Mouse (Mus musculus) MN1 (cell line): ENCODE data around the gene Prkcd.
A peak's percentile ranks its signal among the peaks of the same experiment; 100 is the strongest.
"Not testable (repeated sequence)": the region's sequence is repeated elsewhere in the genome, so short reads cannot be mapped to it uniquely, and the experiment has no call there.

Source experiments
- DNase-seq: peaks from one replicate; pipeline ENCODE4 v3.0.0-alpha.2; 2016; ENCODE audit warnings: low spot score

Prkcd gene

GRCm38 (mm10) chr14:30607696-30608095 lies 18.3 kb downstream of the Prkcd start:
- no peak for DNase-seq

- no peak for DNase-seq
Observed at GRCm38 (mm10) chr14:30606817-30607216, 19.2 kb downstream of the Prkcd start.

DNA sequence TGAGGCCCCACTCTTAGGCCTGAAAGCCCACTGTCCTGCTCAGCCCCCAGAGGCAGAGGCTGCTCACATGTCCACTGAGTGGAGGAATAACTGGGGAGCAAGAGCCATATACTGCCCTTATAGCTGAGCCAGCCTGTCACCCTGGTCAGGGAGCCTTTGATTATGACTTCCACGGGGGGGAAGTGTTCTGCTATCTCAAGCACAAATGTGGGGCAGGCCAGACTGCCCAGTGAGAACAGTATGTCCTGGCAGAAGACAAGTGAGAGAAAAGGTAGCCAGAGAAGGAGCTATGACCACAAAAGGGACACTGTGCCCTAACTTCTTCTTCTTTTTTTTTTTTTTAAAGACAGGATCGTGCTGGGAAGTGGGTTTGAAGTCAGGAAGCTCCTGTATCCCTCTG lies 28.9 kb downstream of the Prkcd start:
- DNase-seq = no peak

DNA sequence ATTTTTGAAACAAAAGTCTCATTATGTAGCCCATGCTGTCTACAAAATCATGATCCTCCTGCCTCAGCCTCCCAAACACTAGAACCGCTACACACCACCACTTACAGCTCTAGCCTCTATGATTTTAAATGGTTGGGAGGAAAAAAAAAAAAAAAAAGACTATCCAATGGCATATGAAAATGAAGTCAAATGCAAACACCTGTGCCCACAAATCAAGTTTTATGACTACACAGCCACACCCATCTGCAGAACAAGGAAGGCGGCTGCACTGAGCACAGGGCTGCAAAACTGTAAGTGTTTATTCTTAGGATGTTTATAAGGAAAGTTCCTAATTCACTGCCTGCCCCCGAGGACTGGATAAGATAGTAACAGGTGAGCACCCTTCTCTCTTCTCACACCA lies 29.6 kb downstream of the Prkcd start:
- DNase-seq = no peak

DNA sequence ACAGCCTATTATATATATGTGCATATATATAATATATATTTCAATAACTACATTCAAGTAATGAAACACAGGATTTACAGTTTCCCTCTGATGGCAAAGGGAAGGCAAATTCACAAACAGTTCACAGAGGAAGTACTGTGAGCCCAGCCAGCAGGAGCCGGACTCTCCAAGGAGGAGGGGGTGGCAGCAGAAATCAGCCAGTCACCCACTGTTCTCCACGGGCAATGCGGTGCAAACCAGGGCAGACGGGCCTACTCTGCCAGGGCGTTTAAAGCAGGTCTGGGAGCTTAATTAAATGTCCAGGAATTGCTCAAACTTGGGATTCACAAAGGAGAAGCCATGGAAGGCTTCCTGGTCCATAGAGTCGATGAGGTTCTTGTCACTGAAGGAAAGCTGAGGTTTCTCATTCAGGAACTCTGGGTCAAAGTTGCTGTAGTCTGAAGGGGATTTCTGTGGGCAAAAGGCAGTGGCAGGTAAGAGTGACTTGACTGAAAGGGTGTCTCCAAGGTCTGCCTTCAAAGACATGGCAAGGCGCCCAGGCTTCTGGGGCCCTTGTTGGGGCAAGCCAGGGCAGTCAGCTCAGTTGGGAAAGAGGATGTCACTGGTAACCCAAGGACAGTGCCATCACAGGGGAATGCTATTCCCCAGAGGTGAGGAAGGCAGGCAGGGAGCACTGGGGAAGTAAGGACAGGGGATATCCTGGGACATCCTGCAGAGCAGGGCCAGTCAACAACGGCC lies 30.3 kb downstream of the Prkcd start:
- DNase-seq = no peak

DNA sequence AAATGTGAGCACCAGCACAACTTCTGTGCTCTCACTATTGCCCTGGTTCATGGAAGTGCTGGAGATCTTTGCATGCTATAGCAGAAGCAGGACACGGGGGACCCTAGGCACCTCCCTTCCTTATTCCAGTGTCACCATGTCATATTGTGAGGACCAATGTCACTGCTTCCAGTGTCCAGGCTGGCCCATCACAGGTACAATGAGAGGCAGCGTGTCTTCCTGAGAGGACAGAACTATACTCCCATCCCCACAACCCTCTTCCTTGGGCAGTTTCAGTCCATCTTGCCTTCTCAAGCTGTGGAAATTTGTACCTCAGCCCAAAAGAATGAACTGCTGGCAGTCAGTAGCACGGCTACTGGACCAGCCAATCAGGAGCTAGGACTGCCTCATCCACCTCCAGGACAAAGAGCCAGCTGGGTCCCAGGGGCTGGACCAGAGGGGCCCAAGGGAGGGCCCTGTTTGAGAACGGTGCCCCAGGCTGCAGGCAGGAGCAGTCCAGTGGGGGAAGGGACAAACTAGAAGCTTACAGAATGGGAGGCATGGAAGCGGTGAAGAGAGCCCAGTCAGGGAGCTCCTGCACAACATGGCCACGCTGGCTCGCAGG lies 31.8 kb downstream of the Prkcd start:
- DNase-seq = no peak

DNA sequence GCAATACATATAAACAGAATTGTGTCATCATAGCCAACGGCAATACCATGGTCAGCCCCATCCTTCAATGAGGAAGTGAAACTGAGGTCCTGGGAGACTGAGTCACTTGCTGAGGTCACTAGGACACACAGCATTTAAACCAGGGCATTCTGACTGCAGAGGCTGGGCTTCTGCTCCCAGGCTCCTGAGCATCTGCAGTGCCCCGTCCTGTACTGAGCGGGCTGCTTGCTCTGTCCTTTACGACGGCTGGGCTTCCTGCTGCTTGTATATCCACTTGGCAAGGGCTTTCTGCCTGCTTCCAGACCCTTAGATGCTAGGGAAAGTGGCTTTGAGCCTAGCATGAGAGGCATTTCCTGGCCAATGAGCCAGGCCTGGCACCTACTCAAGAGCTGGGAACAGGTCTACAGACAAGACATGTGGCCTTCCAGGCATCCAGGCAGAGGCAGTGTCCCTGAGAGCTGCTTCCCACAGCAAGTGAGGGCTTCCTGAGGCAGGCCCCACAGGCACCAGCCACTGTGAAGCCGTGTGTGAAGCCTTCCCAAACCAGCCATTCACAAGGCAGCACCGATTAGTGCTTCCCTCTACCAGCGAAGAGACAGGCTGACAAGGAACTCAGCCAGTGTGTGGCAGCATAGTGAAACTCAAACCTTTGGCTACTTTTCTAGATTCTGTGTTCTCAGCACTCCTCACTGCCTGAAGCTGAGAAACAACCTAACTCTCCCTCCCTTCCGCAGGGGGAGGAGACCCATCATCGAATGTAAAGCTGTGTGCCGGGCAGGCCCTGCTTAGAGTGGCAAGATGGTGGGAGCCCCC lies 32.5 kb downstream of the Prkcd start:
- DNase-seq = peak; percentile 56

- DNase-seq = peak; percentile 78
Observed at GRCm38 (mm10) chr14:30591417-30591816, 34.6 kb downstream of the Prkcd start.

DNA sequence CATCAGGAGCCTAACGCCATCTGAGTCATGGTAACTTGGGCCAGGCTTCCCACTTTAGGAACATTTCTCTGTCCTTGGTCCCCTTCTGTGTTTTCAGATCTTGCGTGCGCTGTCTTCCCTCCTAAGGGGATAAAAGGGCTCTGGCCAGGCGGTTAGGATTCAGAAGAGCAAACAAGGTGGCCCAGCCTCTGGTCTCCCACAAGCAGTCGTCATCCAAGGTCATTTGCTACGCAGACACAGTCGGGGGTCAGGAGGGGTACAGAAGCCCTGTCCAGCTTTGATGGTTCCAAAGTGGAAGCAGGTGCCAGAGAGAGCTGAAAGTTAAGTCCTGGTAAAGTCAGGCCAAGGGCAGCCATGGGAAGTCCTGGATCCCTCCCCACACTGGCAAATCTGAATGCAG lies 35.1 kb downstream of the Prkcd start:
- DNase-seq = no peak

GRCm38 (mm10) chr14:30590041-30590645 lies 35.9 kb downstream of the Prkcd start:
- no peak for DNase-seq

GRCm38 (mm10) chr14:30586780-30587461 lies 39.1 kb downstream of the Prkcd start:
- peak; percentile 65 for DNase-seq

DNA sequence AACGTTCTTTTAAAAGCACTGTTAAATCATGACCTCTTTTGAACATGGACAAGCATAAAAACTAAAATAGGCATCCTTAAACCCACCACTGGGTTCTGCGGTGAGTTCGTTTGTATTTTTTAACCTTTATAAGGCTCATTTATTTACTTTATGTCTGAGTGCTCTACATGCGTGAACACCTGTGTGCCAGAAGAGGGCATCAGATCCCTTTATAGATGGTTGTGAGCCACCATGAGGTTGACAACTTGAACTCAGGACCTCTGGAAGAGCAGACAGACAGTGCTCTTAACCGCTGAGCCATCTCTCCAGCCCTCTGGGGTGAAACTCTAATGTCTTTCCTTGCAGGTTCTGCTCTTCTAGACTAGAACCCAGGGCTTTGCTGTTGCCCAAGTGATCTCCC lies 40.7 kb downstream of the Prkcd start:
- no peak for DNase-seq

GRCm38 (mm10) chr14:30584497-30585251 lies 41.3 kb downstream of the Prkcd start:
- no peak for DNase-seq

DNA sequence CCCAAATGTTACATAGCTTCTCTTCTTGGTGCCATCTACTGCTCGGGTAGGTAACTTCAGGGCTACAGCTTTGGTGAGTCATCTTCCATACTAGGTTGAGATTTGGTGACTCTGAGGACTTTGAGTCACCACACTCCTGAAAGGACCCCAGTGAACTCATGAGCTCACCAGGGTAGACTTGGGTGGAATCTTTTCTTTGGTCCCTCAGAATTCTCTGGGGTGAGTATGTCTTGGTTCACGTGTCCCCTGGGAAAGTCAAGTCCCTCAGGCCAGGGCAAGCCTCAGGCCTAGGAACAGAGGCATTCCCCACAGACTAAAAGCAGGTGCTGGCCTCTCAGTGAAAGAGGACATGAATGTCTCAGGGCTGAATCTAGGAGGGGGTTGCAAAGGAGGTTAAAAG lies 41.9 kb downstream of the Prkcd start:
- no peak for DNase-seq

DNA sequence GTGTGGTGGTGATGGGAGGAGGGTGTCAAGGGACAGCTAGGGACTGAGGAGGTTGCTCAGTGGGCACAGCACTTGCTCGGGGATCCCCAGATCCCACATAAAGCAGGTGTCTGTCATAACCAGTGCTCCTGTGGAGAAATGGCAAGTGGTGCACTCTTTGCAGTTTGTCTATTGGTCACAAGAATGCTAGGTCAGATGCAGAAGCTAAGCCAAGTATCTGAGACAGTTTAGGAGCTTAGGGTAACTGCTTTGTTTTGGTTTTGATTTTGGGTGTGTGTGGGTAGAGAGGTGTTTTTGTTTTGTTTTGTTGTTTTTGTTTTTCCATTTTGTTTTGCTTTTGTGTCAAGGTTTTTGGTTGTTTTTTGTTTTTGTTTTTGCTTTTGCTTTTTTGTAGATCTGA lies 44.8 kb downstream of the Prkcd start:
- DNase-seq = no peak

DNA sequence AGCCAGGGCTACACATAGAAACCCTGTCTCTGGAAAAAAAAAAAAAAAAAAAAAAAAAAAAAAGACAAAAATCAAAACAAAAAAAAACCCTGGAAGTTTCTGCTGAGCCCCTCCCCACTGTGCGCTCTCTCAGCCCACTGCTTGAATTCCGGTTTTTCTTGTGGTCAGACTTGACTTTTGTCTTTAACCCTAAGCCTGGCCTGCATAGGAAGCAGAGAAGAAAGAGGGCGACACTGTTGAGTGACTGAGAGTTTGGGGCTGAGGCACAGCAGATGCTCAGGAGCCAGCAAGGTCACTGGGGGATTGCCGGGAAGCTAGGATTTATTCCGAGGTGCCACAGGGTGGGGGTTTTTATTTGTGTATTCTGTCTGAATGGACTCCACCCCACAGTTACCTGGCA lies 46.1 kb downstream of the Prkcd start:
- no peak for DNase-seq

DNA sequence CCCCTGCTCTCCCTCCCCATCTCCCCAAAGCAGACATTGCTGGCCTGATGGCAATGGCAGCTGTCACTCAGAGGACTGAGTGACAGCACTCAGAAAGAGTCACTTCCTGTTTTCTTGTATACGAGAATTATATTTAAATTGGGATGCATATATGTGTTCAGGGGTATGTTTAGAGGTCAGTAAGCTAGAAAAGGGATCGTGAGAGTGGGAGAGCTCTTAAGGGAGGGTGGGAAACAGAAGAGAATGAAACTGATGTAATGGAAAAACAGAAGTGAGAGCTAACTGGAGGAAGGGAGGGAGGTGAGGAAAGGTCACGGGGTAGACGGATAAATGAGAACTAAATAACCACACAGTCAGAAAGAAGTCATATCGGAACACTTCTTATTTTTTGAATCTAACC lies 46.8 kb downstream of the Prkcd start:
- DNase-seq = no peak

DNA sequence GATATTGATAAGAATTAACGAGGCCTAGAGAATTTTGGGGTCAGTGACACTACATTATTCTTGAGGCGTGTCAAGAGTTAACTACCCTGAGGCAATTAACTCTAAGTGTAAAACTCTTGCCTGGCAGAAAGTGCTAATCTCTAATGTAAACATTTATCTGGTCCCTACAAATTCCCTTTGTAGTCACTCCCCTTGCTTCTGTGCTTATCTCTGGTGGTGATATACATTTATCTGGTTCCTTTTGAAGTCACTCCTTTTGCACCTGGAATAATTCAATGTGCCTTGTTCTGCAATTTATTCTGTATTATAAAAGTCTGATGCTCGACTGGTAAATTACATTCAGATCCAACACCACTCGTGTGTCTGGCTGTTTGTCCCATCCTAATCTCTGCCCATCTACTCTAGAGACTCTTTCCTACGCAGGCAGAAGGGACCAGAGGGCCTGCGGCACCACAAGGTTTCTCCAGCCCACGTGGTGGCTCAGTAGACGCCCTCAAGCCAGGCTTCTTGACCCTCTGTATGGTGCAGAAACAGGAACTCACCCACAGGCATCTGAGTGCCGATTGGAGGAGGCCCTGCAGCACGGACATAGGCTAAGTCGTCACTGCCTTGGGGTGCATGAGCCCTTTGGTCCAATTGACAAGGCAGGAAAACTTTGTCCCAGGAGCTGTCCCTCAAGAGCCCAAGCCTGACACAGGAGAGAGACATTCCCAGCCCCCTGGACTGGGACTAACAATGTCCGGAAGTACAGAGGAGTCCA lies 48.5 kb downstream of the Prkcd start:
- DNase-seq = not testable (repeated sequence)

DNA sequence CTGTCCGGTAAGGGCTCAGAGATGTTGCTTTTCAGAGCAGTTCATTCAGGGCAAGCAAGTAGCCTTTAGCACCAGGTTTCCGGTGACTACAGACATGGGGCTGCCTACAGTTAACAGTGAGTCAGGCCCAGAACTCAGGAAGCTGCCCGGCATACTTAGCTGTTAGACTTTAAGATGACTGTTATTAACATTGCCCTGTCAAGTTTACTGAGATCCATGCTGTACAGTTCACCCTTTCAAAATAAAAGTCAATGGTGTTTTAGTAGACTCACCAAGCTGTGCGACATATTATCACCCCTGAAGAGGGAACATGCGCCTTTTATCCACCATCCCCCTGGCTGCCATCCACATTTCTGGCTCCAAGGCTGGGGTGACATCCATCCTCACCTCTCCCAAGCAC lies 49.8 kb downstream of the Prkcd start:
- DNase-seq = no peak

DNA sequence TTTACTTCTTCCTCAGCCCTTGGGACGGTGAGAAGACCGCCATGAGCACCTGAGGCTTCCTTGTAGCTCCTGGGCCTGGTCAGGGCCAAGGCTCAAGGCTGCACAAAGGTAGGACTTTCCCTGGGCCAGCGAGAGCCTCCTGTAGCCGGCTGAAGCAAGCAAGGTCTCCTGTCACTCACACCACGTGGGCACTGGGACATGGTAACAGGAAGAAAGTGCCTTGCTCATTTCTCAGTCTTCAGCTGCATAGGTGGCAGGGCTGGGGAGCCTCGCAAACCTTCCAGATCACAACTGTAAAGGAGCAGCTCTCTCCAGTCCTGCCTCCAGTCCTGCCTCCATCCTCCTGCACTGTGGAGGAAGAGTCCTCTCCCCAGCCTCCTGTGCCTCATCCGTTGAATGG lies 50.2 kb downstream of the Prkcd start:
- DNase-seq = no peak
